Mouse (Mus musculus) heart, postnatal 14 days (tissue): ENCODE measurements around the gene Hist1h3a. TPM values are rescaled to one million over a fixed set of nuclear protein-coding genes. Genes with fewer than 3 reads are reported as not detected.
"Not testable (repeated sequence)": the region's sequence is repeated elsewhere in the genome, so short reads cannot be mapped to it uniquely, and the experiment has no call there.

Experiments
- DNase-seq, 2 experiments: peaks; one replicate each; pipeline ENCODE4 v3.0.0; 2021 to 2022
- intact Hi-C: fragments of 180-260 bp; cut with DNase I; formaldehyde crosslinking; loops from one replicate; pipeline ENCODE4 v1.15.1; 2025
- microRNA-seq, 2 experiments: library from miRNA; unstranded; fragments of <30 nt; microRNA quantifications; one replicate each; pipeline ENCODE4 v1.2.0; 2021 to 2022
- total RNA-seq, 2 experiments: library from RNA; stranded (reverse); gene quantifications; 2 replicates each; pipeline ENCODE4 v1.2.3; 2021

Gene Hist1h3a
- total RNA-seq, 2 experiments from 2014 or later, result 55.1 to 114 TPM

DNA sequence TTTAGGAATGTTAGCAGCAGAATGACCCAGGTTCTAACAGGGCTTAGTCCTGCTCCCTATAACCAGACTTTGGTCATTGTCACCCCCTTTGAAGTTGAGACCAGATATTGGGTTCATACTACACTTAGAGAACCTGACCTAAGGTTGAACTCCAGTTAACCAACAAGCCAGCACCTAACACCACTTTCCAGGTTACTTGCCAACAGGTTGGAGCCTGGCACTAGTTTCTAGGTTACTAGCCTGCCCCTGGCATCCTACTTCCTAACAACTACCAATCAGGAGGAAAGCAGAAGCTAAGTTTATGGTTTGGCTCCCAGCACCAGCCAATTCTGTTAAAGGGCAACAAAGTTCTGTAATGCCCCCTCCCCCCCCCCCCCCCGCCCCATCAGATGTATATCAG lies 37.0 kb downstream of the Hist1h3a start:
- no peak for DNase-seq
- intact Hi-C loops, result no loop called here

DNA sequence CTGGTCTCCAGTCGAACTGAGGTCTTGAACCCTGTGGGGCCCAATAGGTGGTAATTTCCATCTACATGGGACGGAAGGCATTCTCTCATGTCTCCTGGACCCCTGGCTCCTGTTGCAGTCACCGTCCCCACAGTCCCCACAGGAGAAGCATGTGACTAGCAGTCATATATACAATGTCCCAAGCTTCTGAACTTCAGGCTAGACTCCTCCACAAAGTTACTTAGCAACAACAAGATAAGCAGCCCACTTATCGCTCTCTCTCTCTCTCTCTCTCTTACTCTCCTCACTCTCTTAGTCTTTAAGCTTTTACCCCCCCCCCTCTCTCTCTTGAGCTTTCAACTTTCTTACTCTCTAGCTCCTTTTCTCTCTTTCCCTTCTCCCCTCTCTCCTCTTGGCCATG lies 37.9 kb downstream of the Hist1h3a start:
- DNase-seq, result no peak
- intact Hi-C loops, result no loop called here

DNA sequence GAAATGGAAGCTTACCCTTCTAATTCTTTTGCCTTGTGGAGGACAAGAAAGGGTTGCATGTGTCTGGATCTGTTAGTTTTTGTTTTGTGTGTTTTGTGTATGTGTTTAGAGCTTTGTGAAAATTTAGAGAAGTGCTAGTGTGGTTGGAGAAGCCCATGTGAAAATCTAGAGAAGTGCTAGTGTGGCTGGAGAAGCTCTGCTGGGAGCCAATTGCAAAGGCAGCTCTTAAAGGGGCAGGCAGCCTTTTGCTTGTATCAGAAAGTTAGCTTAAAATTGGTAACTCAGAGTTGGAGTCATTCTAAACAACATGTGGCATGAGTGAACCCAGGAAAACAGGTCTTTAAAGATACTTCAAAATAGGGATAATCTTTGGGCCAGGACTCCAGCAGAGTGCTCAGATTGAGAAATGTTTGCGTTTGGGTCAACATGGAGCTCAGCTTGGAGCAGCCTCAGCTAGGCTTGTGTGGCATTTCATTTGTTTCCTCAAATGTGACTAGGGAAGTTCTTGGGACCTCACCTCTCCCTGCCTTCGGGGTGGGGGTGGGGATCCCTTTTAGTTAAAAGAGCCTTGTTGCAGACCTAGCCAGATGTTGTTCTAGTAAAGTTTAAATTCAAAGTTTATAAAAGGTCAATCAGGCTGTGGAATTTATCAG lies 44.5 kb downstream of the Hist1h3a start:
- intact Hi-C loops, result not testable (repeated sequence)

DNA sequence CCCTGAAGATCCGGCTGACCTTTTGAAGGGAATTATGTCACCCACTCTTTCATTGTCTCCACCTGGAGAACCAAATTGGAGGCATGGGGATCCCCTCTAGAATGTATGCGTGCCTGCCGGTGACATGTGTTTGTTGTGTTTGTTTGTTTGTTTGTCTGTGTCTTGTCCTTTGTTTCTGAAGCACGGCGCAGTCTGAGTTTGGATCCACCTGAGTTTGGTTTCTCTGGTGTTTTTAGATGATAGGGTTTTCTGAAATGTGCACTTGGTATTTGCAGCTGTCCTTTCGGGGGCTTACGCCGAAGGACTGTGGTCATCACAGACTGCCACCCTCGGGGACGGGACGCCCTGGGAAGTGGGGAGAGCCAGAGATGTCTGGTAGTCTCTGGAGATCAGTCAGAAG lies 45.0 kb downstream of the Hist1h3a start:
- no peak for DNase-seq
- intact Hi-C loops, result no loop called here

More for the DNA sequence above, 44.5 kb downstream of the Hist1h3a start:
- not testable (repeated sequence) for DNase-seq

DNA sequence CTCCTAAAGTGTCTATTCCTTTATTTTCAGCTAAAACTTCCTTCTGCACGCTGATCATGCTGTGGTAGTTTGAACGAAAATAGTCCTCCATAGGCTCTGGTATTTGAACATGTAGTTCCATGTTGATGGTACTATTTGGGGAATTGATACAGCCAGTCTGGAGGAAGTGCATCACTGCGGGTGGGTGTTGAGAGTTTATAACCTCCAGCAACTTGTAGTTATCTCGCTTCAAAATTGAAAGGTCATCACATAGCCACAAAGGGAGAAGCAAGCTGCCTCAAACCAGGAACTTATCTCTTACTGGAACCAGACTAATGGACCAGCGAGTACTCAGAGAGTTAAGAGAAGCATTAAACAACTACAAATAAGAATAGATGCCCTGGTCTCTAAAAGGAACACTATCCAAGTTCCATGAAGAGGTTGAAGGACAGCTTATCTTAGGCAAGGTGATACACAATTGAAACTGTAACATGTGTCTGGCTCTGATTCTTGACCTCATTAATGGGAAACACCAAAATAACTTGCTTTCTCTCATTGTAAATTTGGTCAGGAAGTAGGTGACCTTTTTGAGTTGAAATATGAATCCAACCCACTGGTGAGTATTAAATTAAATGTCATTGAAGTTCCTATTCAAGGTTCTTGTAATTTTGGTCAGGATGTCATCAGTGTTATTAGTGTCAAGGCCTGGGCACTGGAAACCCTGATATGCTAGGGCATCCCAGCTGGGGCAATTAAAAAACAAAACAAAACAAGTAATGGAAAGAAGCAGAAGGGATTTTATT lies 45.7 kb downstream of the Hist1h3a start:
- intact Hi-C loops, result no loop called here
- no peak for DNase-seq

Small RNAs within 50 kb of the gene (microRNA-seq; reads per million reads assigned to microRNA genes)
- gene Gm44314 (0 reads per million in 2 experiments), gene Gm44484 (0 reads per million in 2 experiments)

Other genes with a start within 250 kb of the Hist1h3a start
- 100 to 1,000 TPM; 465 to 538 TPM for gene Hist1h4h, start 231.3 kb downstream of the Hist1h3a start, total RNA-seq
- 100 to 1,000 TPM in 1 of 2 experiments, 10 to 100 TPM in 1; 49.0 to 131 TPM for gene Hist1h2af, start 228.5 kb downstream of the Hist1h3a start, total RNA-seq
- 10 to 100 TPM; 13.1 to 34.3 TPM for gene Hist1h3g, start 227.0 kb downstream of the Hist1h3a start, total RNA-seq
- gene Hist1h2bh, start 219.0 kb downstream of the Hist1h3a start, total RNA-seq, result 1 to 10 TPM; 3.7 to 7.4 TPM
- 10 to 100 TPM; 21.6 to 40.3 TPM for gene Hist1h3f, start 218.3 kb downstream of the Hist1h3a start, total RNA-seq
- 100 to 1,000 TPM; 106 to 209 TPM for gene Hist1h4f, start 210.7 kb downstream of the Hist1h3a start, total RNA-seq
- 10 to 100 TPM in 1 of 2 experiments, 1 to 10 TPM in 1; 5.2 to 11.7 TPM for gene Hist1h1d, start 209.1 kb downstream of the Hist1h3a start, total RNA-seq
- 10 to 100 TPM; 49.0 to 79.9 TPM for gene Hist1h3e, start 200.0 kb downstream of the Hist1h3a start, total RNA-seq
- gene Hist1h2ae, start 191.2 kb downstream of the Hist1h3a start, total RNA-seq, result 10 to 100 TPM in 1 of 2 experiments, 1 to 10 TPM in 1; 8.6 to 27.9 TPM
- 100 to 1,000 TPM; 100 to 175 TPM for gene Hist1h2bg, start 191.0 kb downstream of the Hist1h3a start, total RNA-seq
- 10 to 100 TPM; 45.4 to 89.0 TPM for gene Hist1h2bf, start 188.2 kb downstream of the Hist1h3a start, total RNA-seq
- 10 to 100 TPM; 15.1 to 24.5 TPM for gene Hist1h2ad, start 188.0 kb downstream of the Hist1h3a start, total RNA-seq
- 10 to 100 TPM in 1 of 2 experiments, 1 to 10 TPM in 1; 7.8 to 17.6 TPM for gene Hist1h3d, start 186.6 kb downstream of the Hist1h3a start, total RNA-seq
- gene Hist1h4d, start 180.8 kb downstream of the Hist1h3a start, total RNA-seq, result 100 to 1,000 TPM in 1 of 2 experiments, 10 to 100 TPM in 1; 92.0 to 119 TPM
- gene Hist1h2be, start 141.3 kb downstream of the Hist1h3a start, total RNA-seq, result 10 to 100 TPM; 10.5 to 16.6 TPM
- gene Hist1h1e, start 139.8 kb downstream of the Hist1h3a start, total RNA-seq, result 10 to 100 TPM; 56.8 to 68.5 TPM
- gene Hist1h2ac, start 78.4 kb downstream of the Hist1h3a start, total RNA-seq, result 1 to 10 TPM; 2.0 to 3.7 TPM
- 10 to 100 TPM; 48.8 to 56.9 TPM for gene Hist1h2bc, start 78.2 kb downstream of the Hist1h3a start, total RNA-seq
- gene Hist1h1t, start 66.6 kb downstream of the Hist1h3a start, total RNA-seq, result under 1 TPM; 0.31 to 0.32 TPM
- gene Hist1h4c, start 63.9 kb downstream of the Hist1h3a start, total RNA-seq, result 10 to 100 TPM; 62.9 to 77.3 TPM
- gene Hfe, start 51.5 kb downstream of the Hist1h3a start, total RNA-seq, result 10 to 100 TPM; 39.5 to 41.3 TPM
- gene Hist1h1c, start 23.6 kb downstream of the Hist1h3a start, total RNA-seq, result 100 to 1,000 TPM; 200 to 202 TPM
- gene Hist1h3c, start 16.8 kb downstream of the Hist1h3a start, total RNA-seq, result 10 to 100 TPM; 21.1 to 58.2 TPM
- gene Hist1h2bb, start 15.7 kb downstream of the Hist1h3a start, total RNA-seq, result 10 to 100 TPM; 26.5 to 61.9 TPM
- gene Hist1h2ab, start 11.3 kb downstream of the Hist1h3a start, total RNA-seq, result 100 to 1,000 TPM in 1 of 2 experiments, 10 to 100 TPM in 1; 54.2 to 146 TPM
- 100 to 1,000 TPM in 1 of 2 experiments, 10 to 100 TPM in 1; 70.3 to 154 TPM for gene Hist1h3b, start 10.1 kb downstream of the Hist1h3a start, total RNA-seq
- 10 to 100 TPM; 44.8 to 83.6 TPM for gene Hist1h4b, start 5.4 kb downstream of the Hist1h3a start, total RNA-seq
- gene Hist1h4a, start 1.2 kb downstream of the Hist1h3a start, total RNA-seq, result 10 to 100 TPM; 33.4 to 91.7 TPM
- 10 to 100 TPM; 28.9 to 69.7 TPM for gene Hist1h1a, start 1.3 kb upstream of the Hist1h3a start, total RNA-seq
- not detected for gene Trim38, start 7.5 kb upstream of the Hist1h3a start, total RNA-seq
- not detected for gene Slc17a2, start 44.6 kb upstream of the Hist1h3a start, total RNA-seq
- not detected for gene Slc17a3, start 77.0 kb upstream of the Hist1h3a start, total RNA-seq
- gene Slc17a1, start 105.4 kb upstream of the Hist1h3a start, total RNA-seq, result not detected
- not detected for gene Slc17a4, start 152.6 kb upstream of the Hist1h3a start, total RNA-seq
- gene Hist1h2ba, start 171.8 kb upstream of the Hist1h3a start, total RNA-seq, result not detected
- not detected for gene Hist1h2aa, start 172.1 kb upstream of the Hist1h3a start, total RNA-seq
- gene Scgn, start 228.8 kb upstream of the Hist1h3a start, total RNA-seq, result not detected